Mouse (Mus musculus): ENCODE data around the gene Napepld. TPM values are rescaled to one million over a fixed set of nuclear protein-coding genes. Genes with fewer than 3 reads are reported as not detected.

The Napepld gene
- total and polyA plus RNA-seq, 2 experiments from 2014 or later, result 1.5 to 3.9 TPM

DNA sequence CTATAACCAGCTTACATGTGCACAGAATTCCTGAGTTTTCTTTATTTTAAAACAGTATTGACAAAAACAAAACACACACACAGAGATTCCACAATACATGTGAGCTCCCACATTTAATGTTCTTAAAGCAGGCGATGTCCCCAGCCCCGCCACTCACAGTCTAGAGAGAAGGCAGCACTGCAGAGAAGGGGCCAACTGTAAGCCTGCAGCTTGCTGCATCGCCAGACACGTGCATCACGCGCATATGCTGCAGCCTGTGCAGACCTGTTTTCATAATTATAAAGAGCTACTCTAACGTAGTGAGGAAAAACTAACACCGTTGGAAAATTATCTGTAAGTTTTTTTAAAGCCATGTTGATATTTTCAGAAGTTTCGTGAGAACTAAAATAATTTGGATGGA, 27.5 kb downstream of the Napepld start:
- no peaks in the 10 kb centered on the region for H3K27me3 ChIP-seq (ENCODE audit: insufficient read depth, low read length)
- no peak for DNase-seq (ENCODE audit: low spot score)

GRCm38 (mm10) chr5:21672812-21673635, 28.2 kb downstream of the Napepld start:
- peak overlapping the region; percentile 40 for H3K4me2 ChIP-seq (ENCODE audit: low read depth, low read length)
- H3K4me3 ChIP-seq (ENCODE audit: low read length), result no peak overlapping the region

More for the DNA sequence above, 27.5 kb downstream of the Napepld start:
- peaks cover 6% of the 10 kb centered on the region; the same call in 1 of the 2 replicates for H3K36me3 ChIP-seq (ENCODE audit: insufficient read depth, low read length)
- no peaks in the 10 kb centered on the region for H3K4me1 ChIP-seq (ENCODE audit: insufficient read depth, low read length)
- TF ChIP-seq CTCF (IDR thresholded peaks at IDR 0.05; ENCODE audit: low read depth), result no peak
- H3K4me2 ChIP-seq (ENCODE audit: low read depth, low read length), result no peak overlapping the region
- peak; percentile 58; the same call in 1 of the 2 replicates for ATAC-seq
- no peak overlapping the region for H3K4me3 ChIP-seq (ENCODE audit: low read length)
- H3K27ac ChIP-seq, result no peak overlapping the region
- no peak overlapping the region for H3K9ac ChIP-seq (replicated peaks; ENCODE audit: low read length)
- 76% methylated on average over 9 of the region's 9 CpGs for WGBS
- H3K9me3 ChIP-seq (ENCODE audit: low read length), result no peaks in the 10 kb centered on the region

DNA sequence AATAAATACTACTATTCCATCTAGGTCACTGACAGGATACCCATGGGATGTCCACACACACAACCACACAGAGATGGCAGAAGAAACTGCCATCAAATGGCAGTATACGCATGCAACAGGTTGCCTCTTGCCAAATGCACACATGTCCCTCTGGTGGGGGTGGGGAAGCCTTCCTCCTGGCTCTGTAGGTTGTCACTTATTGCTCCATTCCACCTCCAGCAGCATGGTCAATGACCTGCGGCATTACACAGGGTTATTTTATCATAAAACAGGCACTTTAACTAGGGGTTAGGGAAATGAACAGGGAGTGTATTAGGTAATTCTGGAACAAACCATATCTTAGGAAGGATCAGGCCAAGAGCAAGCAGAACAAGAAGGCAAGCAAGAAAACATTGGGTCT, 31.9 kb downstream of the Napepld start:
- Histone ChIP-seq H3K4me1 (ENCODE audit: insufficient read depth, low read length) (no peaks in the 10 kb centered on the region), H3K27ac (no peak overlapping the region), H3K9ac (replicated peaks; ENCODE audit: low read length) (no peak overlapping the region), H3K4me3 (ENCODE audit: low read length) (no peak overlapping the region), H3K27me3 (ENCODE audit: insufficient read depth, low read length) (no peaks in the 10 kb centered on the region), H3K4me2 (ENCODE audit: low read depth, low read length) (no peak overlapping the region), H3K36me3 (ENCODE audit: insufficient read depth, low read length) (no peaks in the 10 kb centered on the region), H3K9me3 (ENCODE audit: low read length) (no peaks in the 10 kb centered on the region)
- TF ChIP-seq CTCF (IDR thresholded peaks at IDR 0.05; ENCODE audit: low read depth), result no peak
- WGBS, result 97% methylated on average over 2 of the region's 2 CpGs
- DNase-seq (ENCODE audit: low spot score) (no peak), ATAC-seq (no peak)

More at GRCm38 (mm10) chr5:21672812-21673635, 28.2 kb downstream of the Napepld start:
- H3K36me3 ChIP-seq (ENCODE audit: insufficient read depth, low read length), result peaks cover 6% of the 10 kb centered on the region; the same call in 1 of the 2 replicates
- ATAC-seq (no peak), DNase-seq (ENCODE audit: low spot score) (no peak)
- no peaks in the 10 kb centered on the region for H3K27me3 ChIP-seq (ENCODE audit: insufficient read depth, low read length)
- H3K9me3 ChIP-seq (ENCODE audit: low read length), result no peaks in the 10 kb centered on the region
- TF ChIP-seq CTCF (IDR thresholded peaks at IDR 0.05; ENCODE audit: low read depth), result no peak
- H3K4me1 ChIP-seq (ENCODE audit: insufficient read depth, low read length), result no peaks in the 10 kb centered on the region
- 46% methylated on average over 23 of the region's 23 CpGs for WGBS
- H3K27ac ChIP-seq, result peak overlapping the region; percentile 1; the same call in 1 of the 2 replicates
- no peak overlapping the region for H3K9ac ChIP-seq (replicated peaks; ENCODE audit: low read length)

- Histone ChIP-seq H3K4me1 (ENCODE audit: insufficient read depth, low read length) (no peaks in the 10 kb centered on the region), H3K9ac (replicated peaks; ENCODE audit: low read length) (no peak overlapping the region), H3K9me3 (ENCODE audit: low read length) (no peaks in the 10 kb centered on the region), H3K4me3 (ENCODE audit: low read length) (no peak overlapping the region), H3K36me3 (ENCODE audit: insufficient read depth, low read length) (no peaks in the 10 kb centered on the region), H3K4me2 (ENCODE audit: low read depth, low read length) (no peak overlapping the region), H3K27ac (no peak overlapping the region), H3K27me3 (ENCODE audit: insufficient read depth, low read length) (no peaks in the 10 kb centered on the region)
- TF ChIP-seq CTCF (IDR thresholded peaks at IDR 0.05; ENCODE audit: low read depth), result peak; percentile 23; the same call in 1 of the 2 replicates
- 49% methylated on average over 8 of the region's 8 CpGs for WGBS
- ATAC-seq (no peak), DNase-seq (ENCODE audit: low spot score) (no peak)
These were observed 33.7 kb downstream of the Napepld start for GRCm38 (mm10) chr5:21667191-21668137.

GRCm38 (mm10) chr5:21663081-21663480, 38.1 kb downstream of the Napepld start:
- Histone ChIP-seq H3K4me3 (ENCODE audit: low read length) (no peak overlapping the region), H3K9me3 (ENCODE audit: low read length) (no peaks in the 10 kb centered on the region), H3K36me3 (ENCODE audit: insufficient read depth, low read length) (peaks cover 21% of the 10 kb centered on the region; the same call in 1 of the 2 replicates), H3K4me1 (ENCODE audit: insufficient read depth, low read length) (no peaks in the 10 kb centered on the region), H3K4me2 (ENCODE audit: low read depth, low read length) (no peak overlapping the region), H3K9ac (replicated peaks; ENCODE audit: low read length) (no peak overlapping the region), H3K27ac (no peak overlapping the region), H3K27me3 (ENCODE audit: insufficient read depth, low read length) (no peaks in the 10 kb centered on the region)
- DNase-seq (ENCODE audit: low spot score) (no peak), ATAC-seq (peak; percentile 21; the same call in 1 of the 2 replicates)
- no peak for TF ChIP-seq CTCF (IDR thresholded peaks at IDR 0.05; ENCODE audit: low read depth)
- 78% methylated on average over 11 of the region's 11 CpGs for WGBS

DNA sequence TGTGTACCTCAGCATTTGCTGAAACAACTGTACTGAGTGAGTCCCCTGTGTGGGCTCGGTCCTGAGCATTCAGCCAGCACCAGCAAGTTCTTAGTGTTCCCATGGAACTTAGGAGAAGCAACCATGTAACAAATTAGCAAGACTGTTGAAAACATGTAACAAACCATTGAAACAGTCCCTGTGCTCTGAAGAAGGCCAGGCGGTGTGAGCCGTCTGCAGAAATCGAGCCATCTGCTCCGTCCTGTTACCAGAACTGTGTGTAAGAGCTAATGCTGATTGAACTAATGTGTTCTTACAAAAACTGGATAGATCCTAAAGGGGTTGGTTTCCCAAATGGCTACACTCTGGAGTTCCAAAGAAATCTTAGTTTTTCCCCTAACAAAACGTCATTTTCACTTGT, 40.3 kb downstream of the Napepld start:
- H3K27ac ChIP-seq, result no peak overlapping the region
- no peaks in the 10 kb centered on the region for H3K9me3 ChIP-seq (ENCODE audit: low read length)
- peaks cover 28% of the 10 kb centered on the region for H3K36me3 ChIP-seq (ENCODE audit: insufficient read depth, low read length)
- H3K4me1 ChIP-seq (ENCODE audit: insufficient read depth, low read length), result no peaks in the 10 kb centered on the region
- TF ChIP-seq CTCF (IDR thresholded peaks at IDR 0.05; ENCODE audit: low read depth), result no peak
- WGBS, result 88% methylated on average over 6 of the region's 6 CpGs
- no peak overlapping the region for H3K4me2 ChIP-seq (ENCODE audit: low read depth, low read length)
- H3K27me3 ChIP-seq (ENCODE audit: insufficient read depth, low read length), result no peaks in the 10 kb centered on the region
- DNase-seq (ENCODE audit: low spot score) (no peak), ATAC-seq (no peak)
- H3K4me3 ChIP-seq (ENCODE audit: low read length), result no peak overlapping the region
- no peak overlapping the region for H3K9ac ChIP-seq (replicated peaks; ENCODE audit: low read length)
